Mouse (Mus musculus) cerebellum, adult 2 months (tissue): Measurements from ENCODE around the gene Rtp3.

Source experiments
- CTCF ChIP-seq: fragments of 200-500 bp; IDR thresholded peaks from 2 replicates; pipeline ENCODE4 v1.5.1; 2011; ENCODE audit warnings: low read depth, mild to moderate bottlenecking, control low read depth, low read length, moderate library complexity, borderline replicate concordance; ENCODE audit not compliant: insufficient read depth
- POLR2A ChIP-seq: fragments of 200-500 bp; IDR thresholded peaks from 2 replicates; pipeline ENCODE4 v1.6.1; 2011; ENCODE audit warnings: low read length, control low read depth, borderline replicate concordance; ENCODE audit not compliant: insufficient read depth

- no peak for TF ChIP-seq CTCF
- no peak for TF ChIP-seq POLR2A
Observed at GRCm38 (mm10) chr9:110982351-110982750, 8.0 kb downstream of the Rtp3 start.
